Mouse (Mus musculus) megakaryocyte, embryonic 14.5 days (primary cell): ENCODE measurements around the gene Pycr2.

Experiments
- FLI1 ChIP-seq: IDR thresholded peaks from 2 replicates; pipeline ENCODE4 v1.6.1; 2012; ENCODE audit warnings: low read length, inconsistent platforms, mixed read lengths
- GATA1 ChIP-seq: IDR thresholded peaks from 3 replicates; pipeline ENCODE4 v1.6.1; 2012; ENCODE audit warnings: mixed read lengths, low read length, inconsistent platforms, borderline replicate concordance

GRCm38 (mm10) chr1:180866001-180866400, 38.1 kb upstream of the Pycr2 start:
- no peak for TF ChIP-seq GATA1
- no peak for TF ChIP-seq FLI1
